16 mouse cellular contexts compared by ENCODE assay signal in the genomic region with DNA sequence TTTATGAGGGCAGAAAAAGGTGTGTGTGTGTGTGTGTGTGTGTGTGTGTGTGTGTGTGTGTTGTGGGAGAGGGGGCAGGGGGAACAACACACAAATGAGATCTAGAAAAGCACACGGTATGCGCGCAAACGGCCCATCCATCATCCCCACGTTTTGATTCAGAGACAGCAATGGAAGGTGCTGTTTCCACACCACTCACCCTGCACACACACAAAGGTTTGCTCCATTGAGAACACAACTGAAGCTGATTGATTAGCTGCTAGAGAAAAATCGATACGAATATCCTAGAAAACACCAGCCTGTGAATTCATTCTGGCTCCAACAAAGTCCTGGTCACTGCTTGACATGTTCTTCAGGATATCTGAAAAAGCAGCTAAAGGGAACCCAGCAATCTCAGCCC.
"Had no signal": no experiment of that assay in that cellular context is flagged by ENCODE, and none has a peak within 500 bp of the region (broad histone marks: within the 10 kb centered on the region; RNA-seq: fewer than 3 reads in every experiment).

No protein-coding gene starts in this region.

- H3K4me3 ChIP-seq: left cerebral cortex, adult 2 months; limb, embryonic 10.5 days; liver, embryonic 13.5 days; lung, embryonic 15.5 days; megakaryocyte, embryonic 14.5 days; midbrain, embryonic 15.5 days had no signal

- H3K9me3 ChIP-seq: limb, embryonic 10.5 days; liver, embryonic 13.5 days; lung, embryonic 15.5 days; megakaryocyte, embryonic 14.5 days; midbrain, embryonic 15.5 days had no signal

- H3K4me2 ChIP-seq: liver, embryonic 13.5 days; lung, embryonic 15.5 days; midbrain, embryonic 15.5 days had no signal

- H3K36me3 ChIP-seq: limb, embryonic 10.5 days; liver, embryonic 13.5 days; lung, embryonic 15.5 days; midbrain, embryonic 15.5 days had no signal

- H3K9ac ChIP-seq: liver, embryonic 13.5 days; liver, postnatal 0 days; lung, embryonic 15.5 days; midbrain, embryonic 15.5 days had no signal

- DNase-seq: kidney, adult 8-10 months; kidney, postnatal 25 days; liver, embryonic 13.5 days; liver, postnatal 0 days; lung, postnatal 14 days; right cerebral cortex, postnatal 4 days; spleen, adult 18-20 months; thymus, adult 2 months; thymus, postnatal 25 days had no signal

- H3K27ac ChIP-seq: left cerebral cortex, adult 2 months; limb, embryonic 10.5 days; liver, embryonic 13.5 days; lung, embryonic 15.5 days; macrophage; midbrain, embryonic 15.5 days had no signal

- H3K4me1 ChIP-seq: lung, embryonic 15.5 days; midbrain, embryonic 15.5 days had no signal

- H3K27me3 ChIP-seq: liver, embryonic 13.5 days; lung, embryonic 15.5 days; megakaryocyte, embryonic 14.5 days; midbrain, embryonic 15.5 days had no signal

- ATAC-seq: intestine, embryonic 16.5 days; liver, postnatal 0 days; midbrain, embryonic 15.5 days had no signal
